Mouse (Mus musculus) ovary, adult 2 months (tissue): Measurements from ENCODE around the gene Cd7. TPM values are rescaled to one million over a fixed set of nuclear protein-coding genes. Genes with fewer than 3 reads are reported as not detected.

ENCODE experiments used
- polyA plus RNA-seq: library from polyadenylated mRNA; depleted of rRNA; stranded (reverse); fragments of >200 nt; gene quantifications from 2 replicates; pipeline ENCODE4 v1.2.3, GENCODE M21; 2012; rRNA removed

Cd7 gene
- polyA plus RNA-seq: 5.7 and 9.2 TPM in 2 replicates

GRCm38 (mm10) chr11:121039302-121039701 is at the start of gene Cd7:
Cd7 (minus strand) TSS chr11:121039418.

DNA sequence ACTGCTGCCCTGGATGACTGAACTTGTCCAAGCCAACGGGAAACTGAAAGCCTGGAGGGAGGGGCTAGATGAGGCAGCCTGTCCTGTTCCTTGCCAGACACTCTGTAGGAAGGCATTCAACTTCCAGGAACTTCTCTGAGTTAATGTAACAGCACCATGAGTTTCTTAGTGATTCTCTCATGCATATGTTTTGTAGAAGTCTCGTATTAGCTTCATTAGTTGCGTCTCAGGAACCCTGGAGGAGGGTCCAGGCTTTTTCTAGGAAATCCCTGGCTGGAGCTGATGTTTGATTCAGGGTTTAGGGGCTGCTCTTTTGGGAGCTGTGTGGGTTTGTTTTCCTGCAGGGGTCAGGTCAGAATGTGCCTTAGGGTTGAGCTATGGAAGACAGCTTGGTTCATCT is 41.9 kb upstream of the Cd7 start, which contains the start of gene Sectm1a:
Sectm1a (minus strand) TSS at position 101 of the 400 bp plus-strand sequence.

DNA sequence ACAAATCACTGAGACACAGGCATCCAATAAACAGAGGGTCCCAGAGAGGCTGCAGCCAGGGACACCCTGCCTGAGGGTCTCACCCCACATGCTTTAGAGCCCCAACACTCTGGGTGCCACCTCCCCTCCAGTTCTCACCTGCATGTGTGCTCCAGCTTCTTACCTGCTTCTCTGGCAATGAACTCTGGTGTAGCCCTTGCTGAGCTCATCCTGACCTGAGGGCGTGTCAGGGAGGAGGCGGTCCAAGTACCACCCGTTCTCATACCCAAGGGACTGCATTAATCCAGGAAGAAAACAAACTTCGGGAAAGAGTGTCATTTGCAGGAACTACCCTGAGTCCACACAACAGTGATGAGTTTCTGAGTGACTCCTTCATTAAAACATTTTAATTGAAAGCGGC is 24.2 kb upstream of the Cd7 start, which contains the start of gene Sectm1b:
Sectm1b (minus strand) TSS at position 191 of the 400 bp plus-strand sequence.

DNA sequence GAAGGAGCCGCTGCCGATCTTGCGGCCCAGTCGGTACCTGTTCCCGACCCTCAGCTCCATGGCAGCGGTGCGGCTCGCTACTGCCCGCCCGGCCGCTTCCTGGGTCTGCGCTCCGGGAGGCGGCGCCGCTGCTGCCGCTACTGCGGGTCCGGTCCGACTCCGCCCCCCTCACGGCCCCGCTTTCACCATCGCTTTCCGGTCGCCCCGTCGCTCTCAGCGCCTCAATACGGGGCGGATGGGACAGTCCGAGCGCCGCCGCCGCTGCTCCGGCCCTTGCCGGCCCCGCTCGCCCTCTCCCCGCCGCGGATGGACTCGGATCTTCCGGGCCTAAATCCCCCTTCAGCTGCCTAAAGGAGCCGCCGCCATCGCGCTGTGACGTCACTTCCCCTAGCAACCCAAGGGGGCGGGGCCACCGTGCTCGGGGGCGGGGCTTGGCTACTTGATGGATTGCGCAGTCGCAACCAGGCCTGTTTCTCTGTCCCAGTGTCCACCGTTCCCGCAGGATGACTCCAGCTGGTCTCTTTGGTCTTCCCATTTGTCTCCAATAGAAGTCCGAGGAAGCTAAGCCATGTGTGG is 48.2 kb downstream of the Cd7 start, which contains the start of gene Csnk1d:
Csnk1d (minus strand) TSS at position 380 of the 576 bp plus-strand sequence.

Other genes with a start within 250 kb of the Cd7 start
- gene Dus1l, start 243.0 kb downstream of the Cd7 start, polyA plus RNA-seq: 54.8 and 64.2 TPM in 2 replicates
- gene Fasn, start 214.9 kb downstream of the Cd7 start, polyA plus RNA-seq: 1,315 and 1,722 TPM in 2 replicates
- 6.1 and 6.7 TPM in 2 replicates for gene Ccdc57, start 106.5 kb downstream of the Cd7 start, polyA plus RNA-seq
- 41.9 and 46.1 TPM in 2 replicates for gene Slc16a3, start 90.9 kb downstream of the Cd7 start, polyA plus RNA-seq
- 83.9 and 91.8 TPM in 2 replicates for gene Csnk1d, start 48.1 kb downstream of the Cd7 start, polyA plus RNA-seq
- gene Sectm1b, start 24.2 kb upstream of the Cd7 start, polyA plus RNA-seq: 2.3 and 2.4 TPM in 2 replicates
- 1.7 and 2.5 TPM in 2 replicates for gene Sectm1a, start 41.8 kb upstream of the Cd7 start, polyA plus RNA-seq
- 0.43 and 0.53 TPM in 2 replicates for gene Tex19.2, start 79.3 kb upstream of the Cd7 start, polyA plus RNA-seq
- gene Tex19.1, start 106.7 kb upstream of the Cd7 start, polyA plus RNA-seq: 1.9 and 2.1 TPM in 2 replicates
- gene Uts2r, start 120.9 kb upstream of the Cd7 start, polyA plus RNA-seq: 0.28 TPM in 1 of 2 replicates, not detected in the other
- 41.1 and 43.8 TPM in 2 replicates for gene Hexdc, start 165.0 kb upstream of the Cd7 start, polyA plus RNA-seq
- gene Ogfod3, start 165.3 kb upstream of the Cd7 start, polyA plus RNA-seq: 13.2 and 14.1 TPM in 2 replicates
- gene Cybc1, start 189.9 kb upstream of the Cd7 start, polyA plus RNA-seq: 27.0 and 31.8 TPM in 2 replicates
- 22.8 and 30.3 TPM in 2 replicates for gene Narf, start 197.8 kb upstream of the Cd7 start, polyA plus RNA-seq
- 91.7 and 98.5 TPM in 2 replicates for gene Foxk2, start 220.6 kb upstream of the Cd7 start, polyA plus RNA-seq